Mouse (Mus musculus) brain, adult 2 months (tissue): ENCODE measurements around the gene R3hcc1l.
A peak's percentile ranks its signal among the peaks of the same experiment; 100 is the strongest.

Experiments used
- DNase-seq: peaks from one replicate; pipeline ENCODE4 v3.0.0; 2011; ENCODE audit warnings: low read depth, low spot score

The R3hcc1l gene

DNA sequence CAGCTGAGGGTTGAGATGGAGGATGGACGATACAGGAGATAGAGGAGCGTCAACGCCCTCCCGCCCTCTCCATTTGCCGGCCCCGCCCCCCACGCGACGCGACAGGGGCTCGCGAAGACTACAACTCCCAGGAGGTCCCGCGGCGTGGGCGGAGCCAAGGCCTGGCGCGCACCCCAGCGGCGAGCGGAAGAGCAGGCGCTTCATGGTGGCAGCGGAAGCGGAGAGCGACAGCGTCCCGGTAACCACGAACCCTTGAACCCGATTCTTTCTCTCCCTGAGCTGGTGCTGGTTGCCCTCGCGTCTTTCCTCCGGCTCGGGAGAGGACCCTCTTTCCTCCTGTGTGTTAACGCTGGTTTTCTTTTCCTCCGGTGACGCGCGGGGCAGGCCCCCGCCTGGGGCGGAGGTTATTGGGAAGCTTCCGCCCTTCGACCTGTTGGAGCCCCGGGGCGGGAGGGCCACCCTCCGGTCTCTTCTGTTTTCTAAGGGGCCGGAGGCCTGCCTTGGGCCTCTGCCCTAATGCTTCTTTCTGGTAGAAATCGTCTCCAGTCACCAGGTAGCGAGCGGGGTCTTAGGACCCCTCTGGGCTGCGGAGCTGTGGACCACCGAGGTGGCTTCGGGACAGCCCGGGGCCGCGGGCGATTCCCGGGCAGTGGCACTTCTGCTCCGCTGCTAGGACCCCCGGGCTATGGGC lies at the start of gene R3hcc1l:
Gene R3hcc1l (plus strand): TSS at position 140 of the 691 bp plus-strand sequence.
- DNase-seq: peak; percentile 97

DNA sequence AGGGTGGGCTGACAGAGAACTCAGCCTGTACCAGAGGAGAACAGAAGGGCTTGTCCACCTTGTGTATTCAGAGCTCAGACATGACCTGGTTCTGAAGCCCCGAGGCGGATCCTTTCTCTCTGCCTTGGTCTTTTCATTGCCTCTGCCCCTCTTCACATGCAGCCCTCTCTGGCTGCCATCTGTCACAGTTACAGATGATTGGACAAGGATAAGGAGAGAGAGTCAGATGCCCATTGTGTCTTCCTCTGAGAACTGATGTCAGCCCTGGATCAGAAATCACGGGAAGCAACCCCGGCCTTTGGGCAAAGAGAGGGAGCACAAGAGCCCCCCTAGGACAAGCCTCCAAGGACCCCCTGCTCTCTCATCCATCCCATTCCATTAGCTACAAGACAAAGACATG lies 47.0 kb upstream of the R3hcc1l start:
- DNase-seq: peak; percentile 32

DNA sequence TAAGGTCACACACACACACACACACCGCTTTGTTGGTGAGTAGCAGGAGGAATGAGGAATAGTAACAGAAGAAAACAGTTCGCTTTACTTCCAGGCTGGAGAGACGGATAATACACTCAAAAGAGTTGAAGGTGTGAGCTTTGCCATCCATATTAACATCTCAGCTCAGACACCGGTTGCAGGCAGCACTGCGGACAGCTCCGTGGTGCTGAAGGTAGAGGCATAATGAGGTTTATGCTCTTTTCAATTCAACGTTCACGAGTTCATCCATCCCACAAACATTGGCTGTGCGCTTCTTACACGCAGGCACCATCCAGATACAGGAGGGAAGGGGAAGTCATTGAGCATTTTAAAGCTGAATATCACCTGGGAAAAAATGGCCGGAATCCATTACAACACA lies 45.7 kb upstream of the R3hcc1l start:
- DNase-seq: no peak

DNA sequence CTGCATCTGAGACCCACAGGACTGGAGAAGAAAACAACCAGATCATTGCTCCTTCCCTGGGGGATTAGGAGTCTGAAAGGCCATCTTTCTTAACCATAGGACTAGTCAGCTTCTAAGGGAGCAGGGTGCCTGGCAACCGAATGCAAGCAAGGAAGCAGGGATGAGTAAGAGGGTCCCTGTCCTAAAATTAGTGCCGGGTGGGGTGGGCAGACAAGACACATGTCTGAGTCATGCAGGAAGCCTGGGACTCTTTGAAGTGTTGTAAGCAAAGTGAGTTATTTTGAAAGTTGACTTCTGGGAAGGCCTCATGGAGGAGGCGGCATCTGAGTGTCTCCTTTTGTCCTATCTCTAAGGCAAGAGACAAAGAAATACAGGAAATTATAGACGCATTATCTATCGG lies 40.8 kb upstream of the R3hcc1l start:
- peak; percentile 87 for DNase-seq

DNA sequence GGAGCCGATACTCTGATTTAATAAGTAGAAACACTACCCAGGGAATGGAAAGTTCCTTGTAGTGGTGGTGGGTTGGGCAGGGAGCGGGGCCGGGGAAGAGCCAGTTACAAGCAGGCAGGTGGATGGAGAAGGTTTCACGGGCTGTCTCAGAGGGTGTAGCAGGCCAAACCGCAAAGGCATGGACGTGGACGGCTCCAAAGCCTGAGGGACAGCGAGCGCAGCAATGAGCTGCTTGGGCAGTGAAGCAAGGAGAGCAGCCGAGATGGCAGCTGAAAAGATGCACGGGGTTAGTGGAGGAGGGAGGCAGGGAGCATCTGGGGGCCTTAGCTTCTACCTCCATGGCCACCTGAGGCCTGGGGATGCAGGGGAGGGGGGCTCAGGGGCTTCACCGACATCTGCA lies 40.3 kb upstream of the R3hcc1l start:
- no peak for DNase-seq

DNA sequence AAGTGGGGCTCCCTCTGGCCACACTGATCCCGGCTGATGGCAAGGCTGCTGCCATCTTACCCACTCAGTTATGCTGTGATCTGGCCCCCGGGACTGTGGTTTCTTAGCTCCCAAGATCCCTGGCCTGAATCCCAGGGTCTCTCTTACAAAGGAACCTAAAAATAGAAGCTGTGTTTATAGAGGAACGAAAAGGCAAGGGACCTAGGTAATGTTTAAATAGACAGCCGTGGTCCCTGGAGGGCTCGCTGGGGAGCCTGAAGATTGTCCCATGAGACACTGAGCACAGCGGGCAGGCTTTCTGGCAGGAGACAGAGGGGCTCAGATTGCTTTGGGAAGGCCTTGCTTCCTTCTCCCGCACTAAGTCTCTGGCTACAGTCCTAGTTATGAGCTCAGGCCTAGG lies 33.1 kb upstream of the R3hcc1l start:
- DNase-seq: no peak

DNA sequence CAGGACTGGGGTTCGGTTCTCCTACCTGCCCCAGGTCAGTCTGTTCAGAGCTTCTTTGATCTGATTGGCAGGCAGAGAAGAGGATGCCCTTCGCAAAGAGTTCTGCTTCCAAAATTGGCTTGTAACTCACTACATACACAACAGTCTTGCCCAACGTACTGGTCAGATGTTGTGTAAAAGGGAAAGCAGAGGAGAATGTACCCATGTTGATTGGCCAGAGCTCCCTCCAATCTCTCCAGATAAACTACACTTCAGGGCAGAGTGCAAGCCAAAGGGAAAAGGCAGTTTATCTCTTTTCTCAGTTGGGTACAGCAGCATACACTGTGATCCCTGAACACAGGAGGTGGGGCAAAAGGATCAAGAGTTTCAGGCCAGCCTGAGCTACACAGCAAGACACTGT lies 31.3 kb upstream of the R3hcc1l start:
- no peak for DNase-seq

DNA sequence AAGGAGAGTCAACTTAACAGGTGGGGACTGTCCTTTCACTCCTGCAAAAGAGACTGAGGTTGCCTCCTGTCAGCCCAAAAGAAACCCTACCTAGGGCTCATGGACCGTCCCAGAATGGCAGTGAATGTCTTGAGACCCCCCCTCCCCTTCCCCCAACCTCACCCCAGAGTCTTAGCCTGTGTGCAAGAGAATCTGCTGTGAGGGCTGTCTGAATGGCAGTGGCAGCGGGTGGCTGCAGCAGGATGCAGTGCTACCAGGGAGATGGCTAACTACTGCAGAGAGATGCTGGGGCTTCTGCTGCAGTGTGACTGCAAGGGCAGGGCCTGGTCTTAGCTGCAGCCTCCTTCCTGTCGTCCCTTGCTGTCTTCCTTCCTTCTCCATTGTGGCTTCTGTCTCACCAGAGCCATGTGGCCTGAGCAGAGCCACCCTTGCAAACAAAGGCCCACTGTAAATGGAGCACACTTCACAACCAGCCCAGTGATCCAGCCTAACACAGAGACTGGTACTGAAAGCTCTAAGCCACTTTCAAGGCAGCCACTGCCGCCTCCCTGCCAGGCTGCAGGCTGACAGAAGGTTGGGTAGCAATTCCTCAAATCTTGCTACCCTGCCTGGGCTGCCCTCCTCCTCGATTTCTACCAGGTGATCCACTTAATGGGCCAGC lies 25.2 kb upstream of the R3hcc1l start:
- DNase-seq: peak; percentile 90

DNA sequence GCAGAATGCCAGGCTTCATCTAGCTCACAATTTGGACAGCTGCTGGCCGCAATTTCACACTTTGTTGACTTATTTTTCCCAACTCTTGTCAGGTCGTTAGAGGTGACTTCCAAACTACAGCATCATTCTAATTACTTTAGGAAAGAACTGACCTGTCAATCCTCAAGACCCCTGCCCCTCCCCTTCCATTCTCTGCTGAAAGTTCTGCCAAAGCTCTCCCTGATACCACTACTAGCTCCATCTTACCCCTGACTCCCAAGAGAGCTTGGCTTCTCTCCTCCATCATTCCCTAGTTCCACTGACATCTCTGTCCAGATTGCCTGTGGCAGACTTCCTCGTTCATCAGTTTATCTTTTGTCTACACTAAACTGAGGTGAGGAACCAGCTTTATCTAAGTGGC lies 14.4 kb upstream of the R3hcc1l start:
- DNase-seq: no peak

DNA sequence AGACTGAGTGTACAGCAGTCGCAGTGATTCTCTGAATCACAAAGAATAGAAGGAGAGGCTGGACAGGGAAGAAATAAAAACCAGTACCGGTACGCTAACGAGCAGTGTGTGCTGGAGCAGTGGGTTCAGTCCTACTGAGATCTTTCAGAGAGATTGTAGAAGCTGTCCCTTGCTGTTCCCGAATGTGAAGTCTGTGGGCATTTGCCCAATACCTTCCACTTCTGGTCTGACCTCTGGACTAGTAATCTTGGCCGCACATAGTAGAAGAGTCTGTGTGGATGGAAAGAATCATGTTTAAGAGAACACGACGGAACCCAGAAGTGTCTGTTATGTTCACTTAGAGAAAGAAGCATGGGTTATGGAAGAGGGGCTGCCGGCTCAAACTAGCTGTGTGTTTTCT lies 8.9 kb upstream of the R3hcc1l start:
- no peak for DNase-seq

DNA sequence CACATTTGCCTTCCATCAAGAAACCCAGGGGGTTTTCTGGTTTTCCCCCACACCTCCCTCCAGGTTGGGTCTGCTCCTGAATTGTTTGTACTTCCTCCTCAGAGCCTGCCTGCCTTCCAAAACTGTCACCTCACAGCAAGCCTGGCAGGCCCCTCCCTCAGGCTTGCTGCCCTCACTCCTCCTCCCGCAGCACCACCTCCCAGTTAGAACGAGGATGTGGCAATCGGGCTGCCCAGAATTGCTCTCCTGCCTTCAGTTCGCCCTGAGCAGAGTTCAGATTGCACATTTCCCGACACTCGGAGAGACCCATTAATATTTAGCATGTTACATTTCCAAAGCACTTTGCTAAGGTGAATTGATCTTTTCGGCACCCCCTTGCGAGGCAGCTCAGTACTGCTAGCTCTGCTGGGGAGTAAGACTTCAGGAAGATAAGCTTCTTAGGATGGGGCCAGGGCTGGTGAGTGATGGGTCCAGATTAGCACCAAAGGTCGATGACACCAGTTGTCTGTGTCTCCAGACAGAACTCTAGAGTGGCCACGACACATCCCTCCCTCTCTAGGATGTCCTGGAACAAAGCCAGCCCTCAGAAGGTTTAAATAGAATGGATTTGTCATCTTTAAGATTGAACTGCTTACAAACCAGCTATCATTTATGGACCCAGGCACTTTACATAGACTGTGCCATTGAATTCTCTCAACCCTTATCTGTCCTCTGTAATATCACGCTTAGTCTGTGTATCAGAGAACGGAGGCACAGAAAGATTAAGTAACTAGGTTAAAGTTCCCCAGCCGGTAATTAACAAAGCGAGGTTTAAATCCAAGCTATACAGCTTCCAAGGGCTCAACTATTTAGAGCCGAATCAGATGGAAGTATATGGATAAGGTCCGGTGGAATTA lies 8.0 kb upstream of the R3hcc1l start:
- no peak for DNase-seq

DNA sequence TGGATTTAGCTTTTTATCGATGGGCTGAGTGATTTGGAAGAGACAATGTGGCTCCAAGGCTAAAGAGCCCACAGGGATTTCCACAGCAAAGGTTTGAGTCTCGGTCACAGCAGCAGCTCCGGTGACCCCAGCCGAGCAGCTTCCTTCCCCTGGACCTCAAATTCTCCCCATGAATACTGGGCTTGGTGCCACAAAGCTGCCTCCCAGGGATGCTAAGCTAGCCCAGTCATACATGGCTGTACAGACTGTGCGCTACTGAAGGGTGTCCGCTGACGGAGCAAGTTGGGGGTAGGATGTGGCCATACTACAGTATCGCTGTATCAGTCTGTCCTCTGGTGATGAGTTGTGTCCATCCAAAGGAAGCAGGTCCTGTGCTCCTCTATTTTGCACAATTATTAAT lies 2.9 kb upstream of the R3hcc1l start:
- DNase-seq: no peak

DNA sequence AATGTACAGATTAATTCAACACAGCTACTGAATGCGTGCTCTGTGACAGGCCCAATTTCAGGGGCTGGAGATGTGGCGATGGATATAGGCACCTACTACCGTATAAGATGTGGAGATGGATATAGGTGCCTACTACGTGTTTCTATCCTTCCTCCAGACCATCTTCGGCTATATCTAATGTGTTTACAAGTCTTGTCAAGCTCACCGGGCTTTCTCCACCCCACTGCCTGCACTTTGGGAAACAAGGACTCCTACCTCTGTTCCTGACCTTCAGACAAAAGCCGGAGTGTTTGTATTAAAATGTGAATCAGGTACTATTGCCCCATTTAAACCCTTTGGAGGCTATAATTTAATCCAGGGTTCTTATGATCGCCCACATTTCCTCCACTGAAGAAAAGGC lies 2.4 kb upstream of the R3hcc1l start:
- DNase-seq: no peak

DNA sequence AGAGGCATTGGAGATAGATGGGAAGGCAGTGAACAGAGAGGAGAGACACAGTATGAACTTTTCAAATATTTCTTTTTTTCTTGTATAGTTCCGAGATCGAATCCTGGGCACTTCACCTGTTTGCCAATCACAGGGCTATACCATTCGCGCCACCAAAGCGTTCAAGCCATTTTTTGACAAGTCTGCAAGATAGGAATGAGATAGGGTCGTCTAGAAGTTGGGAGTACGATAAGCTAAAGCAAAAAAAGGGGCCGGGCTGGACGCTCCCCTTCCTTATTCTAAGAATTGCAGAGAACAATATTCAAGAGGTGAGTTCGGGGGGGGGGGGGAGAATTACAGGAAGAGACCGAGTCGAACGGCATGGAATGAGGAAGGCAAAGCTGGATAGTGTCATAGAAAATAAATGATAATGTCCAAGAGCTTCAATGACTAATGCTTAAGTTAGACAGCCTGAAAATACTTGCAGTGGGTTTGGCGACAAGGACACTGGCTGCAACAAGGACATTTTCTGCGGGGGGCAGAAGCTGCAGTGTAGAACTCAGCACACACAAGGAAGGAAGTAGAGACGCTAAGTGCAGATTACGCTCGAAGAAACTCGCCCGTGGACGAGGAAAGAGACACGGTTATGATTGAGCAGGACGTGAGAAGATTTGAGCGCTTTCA lies 471 bp upstream of the R3hcc1l start:
- no peak for DNase-seq

DNA sequence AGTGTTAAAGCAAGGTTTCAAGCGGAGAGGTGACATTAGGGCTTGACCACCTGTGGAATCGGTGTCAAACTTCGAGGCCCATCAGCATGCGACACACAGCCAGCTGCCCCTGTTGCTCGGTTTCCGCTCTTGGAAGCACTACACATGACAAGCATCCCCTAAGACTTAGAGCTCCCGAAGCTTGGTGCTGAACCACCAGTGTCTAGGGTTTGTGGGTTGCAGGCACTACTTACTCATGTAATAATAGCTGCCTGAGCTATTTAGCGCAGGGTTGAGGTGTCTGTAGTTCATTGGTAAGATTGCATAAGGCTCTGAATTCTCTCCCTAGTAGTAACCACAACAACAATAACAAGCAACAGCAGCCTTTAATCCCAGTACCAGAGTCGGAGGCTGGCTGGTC lies 1.2 kb downstream of the R3hcc1l start:
- DNase-seq: peak; percentile 23

DNA sequence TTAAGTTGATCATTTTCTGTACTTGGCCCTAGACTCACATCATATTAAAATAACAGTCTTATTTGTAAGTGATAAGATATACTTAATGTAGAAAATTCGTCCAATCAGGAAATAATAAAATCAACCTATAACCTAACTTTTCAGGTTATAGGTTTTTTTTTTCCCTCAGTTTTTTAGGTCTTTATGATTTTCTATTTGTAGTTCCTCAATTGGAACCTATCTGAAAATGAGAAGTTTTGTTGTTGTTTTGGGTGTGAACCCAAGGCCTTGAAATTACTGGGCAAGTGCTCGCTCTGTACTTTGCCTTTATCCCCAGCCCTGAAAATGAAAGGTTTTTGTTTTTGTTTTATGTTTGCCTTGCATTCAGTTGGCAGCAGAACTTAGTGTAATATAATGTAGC lies 6.1 kb downstream of the R3hcc1l start:
- DNase-seq: no peak

DNA sequence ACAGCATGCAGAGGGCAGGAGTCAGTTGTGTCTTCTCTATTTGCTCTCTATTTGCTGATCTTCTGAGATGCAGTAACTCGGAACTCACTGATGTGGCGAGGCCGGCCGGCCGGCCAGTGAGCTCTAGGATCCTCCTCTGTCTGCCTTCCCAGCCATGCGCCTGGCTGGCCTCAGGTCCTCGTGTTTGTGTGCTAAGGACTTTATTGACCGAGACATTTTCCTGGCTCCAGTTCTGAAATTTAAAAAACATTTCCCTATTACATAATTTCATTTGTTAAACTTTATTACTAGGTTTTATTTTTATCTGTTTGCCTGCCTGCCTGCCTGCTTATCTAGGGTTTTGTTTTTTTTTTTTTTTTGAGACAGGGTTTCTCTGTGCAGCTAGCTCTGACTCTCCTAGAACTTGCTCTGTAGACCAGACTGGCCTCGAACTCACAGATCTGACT lies 11.5 kb downstream of the R3hcc1l start:
- DNase-seq: no peak

DNA sequence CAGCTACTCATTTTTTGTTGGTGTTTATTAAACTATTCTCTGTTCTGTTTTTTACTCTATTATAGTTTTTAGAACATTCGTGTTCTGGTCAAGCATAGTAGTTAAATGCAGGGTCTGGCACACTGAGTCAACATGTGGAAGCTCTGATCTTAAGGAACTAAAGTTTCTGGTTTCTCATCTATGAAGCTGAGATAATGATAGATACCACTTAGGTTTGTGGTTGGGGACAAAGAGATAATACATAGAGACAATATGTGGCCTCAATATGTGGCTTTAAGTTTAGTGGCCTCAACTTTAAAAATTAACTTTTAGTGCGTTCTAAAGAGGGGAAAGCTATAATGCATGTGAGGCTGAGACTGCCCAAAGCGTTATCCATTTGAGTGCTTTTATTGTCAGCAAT lies 15.9 kb downstream of the R3hcc1l start:
- DNase-seq: no peak

DNA sequence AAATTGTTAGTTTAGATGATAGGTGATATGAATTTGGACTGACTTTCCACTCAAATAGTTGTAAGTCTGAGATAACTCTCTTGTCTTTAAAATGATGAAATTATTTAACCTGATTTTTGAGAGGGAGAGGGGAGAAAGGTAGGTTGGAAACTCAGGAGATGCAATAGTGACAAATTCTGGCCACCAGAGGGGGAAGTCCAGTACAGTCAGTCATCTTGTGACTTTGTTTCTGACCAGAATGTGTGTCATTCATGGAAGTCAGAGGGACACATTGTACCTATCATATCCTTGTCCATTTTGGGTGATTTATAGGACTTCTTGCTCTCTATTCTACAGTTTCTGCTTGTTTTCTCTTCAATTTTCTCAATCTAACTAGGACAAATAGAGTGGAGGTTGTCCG lies 19.0 kb downstream of the R3hcc1l start:
- DNase-seq: no peak

DNA sequence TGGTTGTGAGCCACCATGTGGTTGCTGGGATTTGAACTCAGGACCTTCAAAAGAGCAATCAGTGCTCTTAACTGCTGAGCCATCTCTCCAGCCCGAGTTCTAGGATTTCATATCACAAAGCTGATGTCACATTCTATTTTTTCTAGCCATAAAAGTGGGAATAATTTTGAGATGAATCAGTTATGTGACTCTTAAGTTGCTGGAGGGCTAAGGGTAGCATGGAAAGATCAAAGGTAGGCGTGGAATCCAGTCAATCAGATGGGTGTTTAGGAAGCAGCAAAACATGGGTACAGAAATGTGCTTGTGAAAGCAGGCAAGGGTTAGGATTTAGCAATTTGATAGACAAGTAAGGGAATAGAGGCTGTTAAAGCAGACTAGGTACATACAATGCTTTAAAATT lies 20.4 kb downstream of the R3hcc1l start:
- DNase-seq: no peak

DNA sequence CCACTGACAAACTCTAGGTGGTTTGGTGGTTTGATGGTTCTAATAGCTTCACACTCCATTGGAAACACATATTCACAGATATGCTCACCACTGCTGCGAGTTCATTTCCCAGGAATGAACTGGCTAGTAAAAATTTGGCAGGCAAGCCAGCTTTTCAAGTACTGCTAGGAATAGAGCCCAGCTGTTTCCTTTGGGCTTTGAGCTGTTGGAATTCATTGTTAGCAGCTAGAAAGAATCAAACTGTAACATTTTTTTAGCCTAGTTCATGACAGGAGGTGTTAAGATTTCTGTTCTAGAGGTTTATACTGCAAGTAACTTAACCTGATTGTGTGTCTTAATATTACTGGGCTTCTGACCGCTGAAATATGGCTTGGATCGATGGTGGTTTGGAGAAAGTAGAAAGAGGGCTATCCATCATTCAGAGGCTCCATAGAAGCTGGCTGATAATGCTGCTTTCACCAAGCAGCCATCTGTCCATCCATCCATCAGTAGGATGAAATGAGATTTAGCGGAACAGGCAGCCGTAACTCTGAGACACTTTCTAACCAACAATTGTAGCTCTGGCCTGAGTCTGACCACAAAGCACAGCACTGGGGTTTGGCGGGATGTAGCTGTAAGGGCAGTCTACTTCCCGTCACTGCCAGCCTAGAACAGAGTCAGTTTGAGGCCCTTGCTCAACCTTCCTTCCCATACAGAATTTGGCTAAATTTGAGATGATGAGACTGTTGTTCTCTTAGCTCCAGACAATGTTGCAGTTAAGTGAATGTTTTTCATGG lies 21.0 kb downstream of the R3hcc1l start:
- DNase-seq: peak; percentile 57
